ENCODE assay signal across 8 mouse cellular contexts in the genomic region with DNA sequence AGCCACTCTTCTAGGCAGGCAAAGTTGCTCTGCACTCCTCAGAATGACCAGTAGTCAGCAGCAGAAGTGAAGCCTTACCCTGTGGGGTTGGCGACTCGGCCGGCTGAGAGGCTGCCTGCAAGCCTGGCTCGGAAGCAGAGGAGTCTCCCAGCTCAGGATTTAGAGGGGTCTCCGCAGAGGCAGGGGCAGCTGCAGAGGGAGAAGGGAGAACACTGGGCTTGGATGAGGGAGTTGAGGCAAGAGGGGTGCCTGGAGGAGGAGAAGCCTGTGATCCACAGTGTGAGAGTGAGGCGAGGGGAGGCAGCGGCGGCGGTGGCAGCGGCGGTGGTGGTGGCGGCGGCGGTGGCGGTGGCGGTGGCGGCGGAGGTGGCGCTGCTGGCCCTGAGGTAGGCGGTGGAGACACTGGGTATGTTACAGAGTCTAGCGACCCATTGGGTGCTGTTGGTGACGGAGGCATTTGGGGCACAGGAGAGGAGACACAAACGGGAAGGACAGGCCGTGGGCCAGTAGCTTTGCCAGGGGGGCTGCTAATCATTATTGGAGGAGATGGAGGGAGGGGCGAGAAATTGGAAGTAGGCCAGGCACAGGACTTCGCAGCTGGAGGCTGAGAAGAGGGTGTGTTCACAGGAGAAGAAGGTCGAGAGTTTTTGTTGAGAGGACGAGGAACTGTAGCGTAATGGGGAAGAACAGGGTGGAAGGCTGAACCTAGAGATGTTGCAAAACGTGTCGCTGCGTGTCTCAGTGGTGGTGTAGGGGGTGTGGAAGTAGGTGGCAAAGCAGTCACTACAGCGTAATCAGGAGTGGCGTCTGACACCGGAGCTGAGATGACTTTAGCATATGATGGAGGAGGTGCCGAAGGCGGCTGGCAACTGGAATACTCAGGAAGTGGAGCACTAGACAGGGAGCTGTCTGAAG.
A peak's percentile ranks its signal among the peaks of the same experiment; 100 is the strongest.
DNase-seq lines count a peak whose midpoint lies in the region; ATAC-seq and TF ChIP-seq lines count a peak whose summit lies in the region.

No protein-coding gene starts in this region.

- H3K27ac ChIP-seq in hindbrain, postnatal 0 days: no peak overlapping the region
- no peak overlapping the region for H3K27ac ChIP-seq in liver, embryonic 14.5 days

- H3K4me3 ChIP-seq in hindbrain, postnatal 0 days (ENCODE audit: low read length): no peak overlapping the region
- H3K4me3 ChIP-seq in liver, embryonic 14.5 days (ENCODE audit: insufficient read depth in 1 of 2, low read depth in 2 of 2, low read length in 2 of 2): peak overlapping the region; percentile 26 to 56

- no peaks in the 10 kb centered on the region for H3K4me1 ChIP-seq in hindbrain, postnatal 0 days (ENCODE audit: insufficient read depth, low read length)
- no peaks in the 10 kb centered on the region for H3K4me1 ChIP-seq in liver, embryonic 14.5 days (replicated peaks; ENCODE audit: control insufficient read depth in 2 of 2, insufficient read depth in 2 of 2, low read length in 1 of 2)

- 80% methylated on average over 33 of the region's 37 CpGs for WGBS in hindbrain, postnatal 0 days
- WGBS in liver, embryonic 14.5 days (ENCODE audit: insufficient replicate concordance): 51% methylated on average over 37 of the region's 37 CpGs

- peak; percentile 71 for ATAC-seq in frontal cortex, adult (ENCODE audit: low TSS enrichment)
- ATAC-seq in hindbrain, postnatal 0 days: 0 out of 2 replicates have a peak, but pooled peaks have one; percentile 45
- peak; percentile 50; the same call in 1 of the 2 replicates for ATAC-seq in liver, embryonic 14.5 days (ENCODE audit: insufficient read depth)

- DNase-seq in frontal cortex, postnatal 14 days (ENCODE audit: low spot score in 2 of 2): no peak
- DNase-seq in CD4-positive, CD25-positive, alpha-beta regulatory T cell, adult 2 months (ENCODE audit: low read depth, low spot score): peak; percentile 44
- peak; percentile 20 for DNase-seq in c-Kit-positive CD71-positive TER-119-negative erythroid progenitor cells, embryonic 14.5 days (ENCODE audit: low read depth)
- peak; percentile 40 for DNase-seq in hindbrain, postnatal 0 days (ENCODE audit: low spot score)
- peak in 1 of 3 experiments; percentile 10 for DNase-seq in liver, embryonic 14.5 days (ENCODE audit: low read depth in 3 of 3, low spot score in 3 of 3)
- DNase-seq in right cerebral cortex, postnatal 36 days (ENCODE audit: low spot score in 2 of 2): peak; percentile 19 to 30
- no peak for DNase-seq in adipocyte (ENCODE audit: low spot score)

- no peaks in the 10 kb centered on the region for H3K27me3 ChIP-seq in hindbrain, postnatal 0 days (ENCODE audit: insufficient read depth, low read length)
- no peaks in the 10 kb centered on the region for H3K27me3 ChIP-seq in liver, embryonic 14.5 days (ENCODE audit: control insufficient read depth, insufficient read depth, low read length)

- no peak for TF ChIP-seq EP300 in liver, embryonic 14.5 days (IDR thresholded peaks at IDR 0.05; ENCODE audit: low read depth)

- peaks cover 10% of the 10 kb centered on the region for H3K36me3 ChIP-seq in hindbrain, postnatal 0 days (ENCODE audit: insufficient read depth, low read length)
- no peaks in the 10 kb centered on the region for H3K36me3 ChIP-seq in liver, embryonic 14.5 days (replicated peaks; ENCODE audit: control insufficient read depth, insufficient read depth, low read depth)

- H3K4me2 ChIP-seq in hindbrain, postnatal 0 days (ENCODE audit: low read depth, low read length): peak overlapping the region; percentile 13; the same call in 1 of the 2 replicates
- peak overlapping the region; percentile 56 for H3K4me2 ChIP-seq in liver, embryonic 14.5 days (ENCODE audit: low read depth)

- H3K9me3 ChIP-seq in hindbrain, postnatal 0 days (ENCODE audit: low read length): no peaks in the 10 kb centered on the region
- H3K9me3 ChIP-seq in liver, embryonic 14.5 days (ENCODE audit: control insufficient read depth, low read length): no peaks in the 10 kb centered on the region

- no peak overlapping the region for H3K9ac ChIP-seq in hindbrain, postnatal 0 days (replicated peaks; ENCODE audit: low read length)
- H3K9ac ChIP-seq in liver, embryonic 14.5 days (replicated peaks): no peak overlapping the region

- TF ChIP-seq CTCF in hindbrain, postnatal 0 days (IDR thresholded peaks at IDR 0.05; ENCODE audit: low read depth): peak; percentile 53
- TF ChIP-seq CTCF in liver, embryonic 14.5 days (IDR thresholded peaks at IDR 0.05; ENCODE audit: low read depth): peak; percentile 32; the same call in 1 of the 2 replicates

Comparison
In these comparisons a context has a peak if more than half of its experiments do, and no peak if none do; other contexts are left out.
1. DNase-seq: peak in CD4-positive, CD25-positive, alpha-beta regulatory T cell, adult 2 months (single experiment), c-Kit-positive CD71-positive TER-119-negative erythroid progenitor cells, embryonic 14.5 days (single experiment), hindbrain, postnatal 0 days (single experiment) and right cerebral cortex, postnatal 36 days (2 of 2); none in frontal cortex, postnatal 14 days (0 of 2) and adipocyte (single experiment).
2. Peak in every context shown above with its lines, with median percentiles within 50 percentile points of each other: ATAC-seq.